In genomic region chr10:17423584-17424278, GRCm38 (mm10) we compare ENCODE assay signal across 22 mouse cellular contexts.
DNase-seq lines count a peak whose midpoint lies in the region; ATAC-seq and TF ChIP-seq lines count a peak whose summit lies in the region.
"Had no signal": no experiment of that assay in that cellular context is flagged by ENCODE, and none has a peak within 500 bp of the region (broad histone marks: within the 10 kb centered on the region; RNA-seq: fewer than 3 reads in every experiment).

No protein-coding gene starts in this region.

- no peak for DNase-seq in intestine, embryonic 14.5 days (ENCODE audit: low spot score)
- DNase-seq in kidney, postnatal 10 days, result peak; percentile 43
- no peak for DNase-seq in layer of hippocampus, postnatal 10 days (ENCODE audit: low spot score in 2 of 2)
- no peak for DNase-seq in midbrain, postnatal 0 days (ENCODE audit: low spot score)
- DNase-seq: adrenal gland, adult 8-10 months; cerebellum, adult 18-20 months; cerebellum, postnatal 25 days; gastrocnemius, postnatal 10 days; heart, postnatal 10 days; lung, adult 18-20 months; midbrain, embryonic 14.5 days; thymus, postnatal 14 days had no signal

- TF ChIP-seq POLR2A in small intestine, adult 2 months (IDR thresholded peaks at IDR 0.05; ENCODE audit: low read depth, low read length), result no peak

- no peak overlapping the region for H3K4me2 ChIP-seq in intestine, embryonic 14.5 days (ENCODE audit: low read length)
- no peak overlapping the region for H3K4me2 ChIP-seq in intestine, embryonic 15.5 days (replicated peaks)
- no peak overlapping the region for H3K4me2 ChIP-seq in hindbrain, embryonic 16.5 days (ENCODE audit: low read length)
- H3K4me2 ChIP-seq in heart, embryonic 12.5 days, result no peak overlapping the region
- no peak overlapping the region for H3K4me2 ChIP-seq in midbrain, postnatal 0 days (ENCODE audit: low read depth, low read length, poor library complexity, severe bottlenecking)
- H3K4me2 ChIP-seq: forebrain, embryonic 13.5 days; heart, embryonic 11.5 days; liver, embryonic 11.5 days had no signal

- H3K27me3 ChIP-seq in intestine, embryonic 14.5 days (replicated peaks; ENCODE audit: control insufficient read depth, insufficient read depth, low read length), result no peaks in the 10 kb centered on the region
- H3K27me3 ChIP-seq in intestine, embryonic 15.5 days (replicated peaks), result no peaks in the 10 kb centered on the region
- no peaks in the 10 kb centered on the region for H3K27me3 ChIP-seq in small intestine, adult 2 months (ENCODE audit: control insufficient read depth, insufficient read depth, low read length)
- no peaks in the 10 kb centered on the region for H3K27me3 ChIP-seq in hindbrain, embryonic 16.5 days (replicated peaks; ENCODE audit: control insufficient read depth, insufficient read depth, low read length)
- no peaks in the 10 kb centered on the region for H3K27me3 ChIP-seq in heart, embryonic 12.5 days (replicated peaks)
- H3K27me3 ChIP-seq in midbrain, postnatal 0 days (ENCODE audit: insufficient read depth, low read length), result no peaks in the 10 kb centered on the region
- H3K27me3 ChIP-seq: forebrain, embryonic 13.5 days; megakaryocyte, embryonic 14.5 days had no signal

- H3K4me3 ChIP-seq in intestine, embryonic 14.5 days (ENCODE audit: low read depth, low read length), result no peak overlapping the region
- H3K4me3 ChIP-seq in intestine, embryonic 15.5 days (replicated peaks), result no peak overlapping the region
- no peak overlapping the region for H3K4me3 ChIP-seq in small intestine, adult 2 months (ENCODE audit: low read depth, low read length)
- no peak overlapping the region for H3K4me3 ChIP-seq in hindbrain, embryonic 16.5 days (ENCODE audit: low read length)
- H3K4me3 ChIP-seq in heart, embryonic 12.5 days, result no peak overlapping the region
- H3K4me3 ChIP-seq in midbrain, postnatal 0 days (ENCODE audit: low read depth, low read length), result no peak overlapping the region
- H3K4me3 ChIP-seq: forebrain, embryonic 13.5 days; hindbrain, embryonic 10.5 days; megakaryocyte, embryonic 14.5 days; myocyte had no signal

- TF ChIP-seq CTCF in small intestine, adult 2 months (IDR thresholded peaks at IDR 0.05; ENCODE audit: extremely low read depth, insufficient read length, insufficient replicate concordance, low read depth, low read length), result no peak
- no peak for TF ChIP-seq CTCF in midbrain, postnatal 0 days (IDR thresholded peaks at IDR 0.05)

- H3K9ac ChIP-seq in intestine, embryonic 14.5 days (ENCODE audit: low read length), result no peak overlapping the region
- no peak overlapping the region for H3K9ac ChIP-seq in intestine, embryonic 15.5 days
- H3K9ac ChIP-seq in hindbrain, embryonic 16.5 days (ENCODE audit: low read depth, low read length), result no peak overlapping the region
- H3K9ac ChIP-seq in heart, embryonic 12.5 days, result no peak overlapping the region
- H3K9ac ChIP-seq in midbrain, postnatal 0 days (replicated peaks; ENCODE audit: low read length, poor library complexity, severe bottlenecking), result no peak overlapping the region
- H3K9ac ChIP-seq: forebrain, embryonic 13.5 days had no signal

- peak; percentile 62 for ATAC-seq in intestine, embryonic 14.5 days (replicated peaks; ENCODE audit: low FRiP score, low TSS enrichment, low read depth)
- peak; percentile 91 for ATAC-seq in intestine, embryonic 15.5 days
- no peak for ATAC-seq in hindbrain, embryonic 16.5 days
- ATAC-seq in heart, embryonic 12.5 days (ENCODE audit: insufficient number of reproducible peaks, low FRiP score), result no peak
- no peak for ATAC-seq in midbrain, postnatal 0 days (ENCODE audit: low FRiP score)
- ATAC-seq: forebrain, embryonic 13.5 days had no signal

- no peak overlapping the region for H3K27ac ChIP-seq in intestine, embryonic 14.5 days (ENCODE audit: low read depth)
- H3K27ac ChIP-seq in intestine, embryonic 15.5 days, result no peak overlapping the region
- peak overlapping the region; percentile 73 for H3K27ac ChIP-seq in small intestine, adult 2 months (ENCODE audit: insufficient read depth, low read depth, low read length)
- H3K27ac ChIP-seq in hindbrain, embryonic 16.5 days (ENCODE audit: low read depth, low read length), result no peak overlapping the region
- no peak overlapping the region for H3K27ac ChIP-seq in heart, embryonic 12.5 days (ENCODE audit: poor library complexity, severe bottlenecking)
- no peak overlapping the region for H3K27ac ChIP-seq in midbrain, postnatal 0 days (ENCODE audit: low read depth, low read length)
- H3K27ac ChIP-seq: forebrain, embryonic 13.5 days; hindbrain, embryonic 10.5 days had no signal

- no peaks in the 10 kb centered on the region for H3K36me3 ChIP-seq in intestine, embryonic 14.5 days (ENCODE audit: control insufficient read depth, insufficient read depth, low read length)
- H3K36me3 ChIP-seq in intestine, embryonic 15.5 days, result no peaks in the 10 kb centered on the region
- H3K36me3 ChIP-seq in small intestine, adult 2 months (ENCODE audit: control insufficient read depth, insufficient read depth, low read length), result no peaks in the 10 kb centered on the region
- H3K36me3 ChIP-seq in hindbrain, embryonic 16.5 days (ENCODE audit: control insufficient read depth, insufficient read depth, low read length), result no peaks in the 10 kb centered on the region
- H3K36me3 ChIP-seq in heart, embryonic 12.5 days, result no peaks in the 10 kb centered on the region
- H3K36me3 ChIP-seq in midbrain, postnatal 0 days (ENCODE audit: insufficient read depth, low read length), result no peaks in the 10 kb centered on the region
- H3K36me3 ChIP-seq: hindbrain, embryonic 10.5 days had no signal

- 49% methylated on average over 4 of the region's 4 CpGs for WGBS in intestine, embryonic 14.5 days
- 34% methylated on average over 4 of the region's 4 CpGs for WGBS in intestine, embryonic 15.5 days
- WGBS in small intestine, adult 2 months, result 26% methylated on average over 4 of the region's 4 CpGs
- WGBS in hindbrain, embryonic 16.5 days, result 55% methylated on average over 4 of the region's 4 CpGs
- 68% methylated on average over 4 of the region's 4 CpGs for WGBS in heart, embryonic 12.5 days
- WGBS in midbrain, postnatal 0 days, result 65% methylated on average over 4 of the region's 4 CpGs

- no peaks in the 10 kb centered on the region for H3K9me3 ChIP-seq in intestine, embryonic 14.5 days (ENCODE audit: control insufficient read depth, low read length)
- no peaks in the 10 kb centered on the region for H3K9me3 ChIP-seq in intestine, embryonic 15.5 days
- H3K9me3 ChIP-seq in hindbrain, embryonic 16.5 days (ENCODE audit: control insufficient read depth, low read length), result no peaks in the 10 kb centered on the region
- H3K9me3 ChIP-seq in heart, embryonic 12.5 days (replicated peaks), result no peaks in the 10 kb centered on the region
- no peaks in the 10 kb centered on the region for H3K9me3 ChIP-seq in midbrain, postnatal 0 days (ENCODE audit: low read length)
- H3K9me3 ChIP-seq: forebrain, embryonic 13.5 days; hindbrain, embryonic 10.5 days; megakaryocyte, embryonic 14.5 days had no signal

- H3K4me1 ChIP-seq in intestine, embryonic 14.5 days (replicated peaks; ENCODE audit: control insufficient read depth, insufficient read depth, low read length), result no peaks in the 10 kb centered on the region
- H3K4me1 ChIP-seq in intestine, embryonic 15.5 days (replicated peaks), result no peaks in the 10 kb centered on the region
- H3K4me1 ChIP-seq in small intestine, adult 2 months (ENCODE audit: control insufficient read depth, insufficient read depth, insufficient read length, low read length), result peaks cover 6% of the 10 kb centered on the region; the same call in 1 of the 2 replicates
- no peaks in the 10 kb centered on the region for H3K4me1 ChIP-seq in hindbrain, embryonic 16.5 days (ENCODE audit: control insufficient read depth, insufficient read depth, low read depth, low read length)
- H3K4me1 ChIP-seq in heart, embryonic 12.5 days (replicated peaks), result no peaks in the 10 kb centered on the region
- H3K4me1 ChIP-seq in midbrain, postnatal 0 days (ENCODE audit: insufficient read depth, low read length), result no peaks in the 10 kb centered on the region
- H3K4me1 ChIP-seq: forebrain, embryonic 13.5 days; hindbrain, embryonic 10.5 days; megakaryocyte, embryonic 14.5 days had no signal

Comparison
In these comparisons a context has a peak if more than half of its experiments do, and no peak if none do; other contexts are left out.
1. ATAC-seq: peak in intestine, embryonic 14.5 days (single experiment) and intestine, embryonic 15.5 days (single experiment); none in hindbrain, embryonic 16.5 days (single experiment), heart, embryonic 12.5 days (single experiment) and midbrain, postnatal 0 days (single experiment).